Mouse (Mus musculus): ENCODE data around the gene Nbas.

Gene Nbas

GRCm38 (mm10) chr12:13532731-13533365, 263.9 kb downstream of the Nbas start:
- peak; percentile 20 for DNase-seq (ENCODE audit: low read depth, low spot score)
- Histone ChIP-seq H3K27me3 (ENCODE audit: control insufficient read depth, insufficient read depth, low read length, poor library complexity, severe bottlenecking) (no peaks in the 10 kb centered on the region), H3K36me3 (ENCODE audit: control insufficient read depth, insufficient read depth, low read length, poor library complexity, severe bottlenecking) (no peaks in the 10 kb centered on the region)

- no peak for DNase-seq (ENCODE audit: low read depth, low spot score)
- Histone ChIP-seq H3K27me3 (ENCODE audit: control insufficient read depth, insufficient read depth, low read length, poor library complexity, severe bottlenecking) (no peaks in the 10 kb centered on the region), H3K36me3 (ENCODE audit: control insufficient read depth, insufficient read depth, low read length, poor library complexity, severe bottlenecking) (no peaks in the 10 kb centered on the region)
These were observed 270.2 kb downstream of the Nbas start for GRCm38 (mm10) chr12:13539171-13539570.

- DNase-seq (ENCODE audit: low read depth, low spot score): no peak
- H3K36me3 ChIP-seq (ENCODE audit: control insufficient read depth, insufficient read depth, low read length, poor library complexity, severe bottlenecking): no peaks in the 10 kb centered on the region
- no peaks in the 10 kb centered on the region for H3K27me3 ChIP-seq (ENCODE audit: control insufficient read depth, insufficient read depth, low read length, poor library complexity, severe bottlenecking)
These were observed 274.9 kb downstream of the Nbas start for GRCm38 (mm10) chr12:13543806-13544205.

GRCm38 (mm10) chr12:13563646-13564289, 294.8 kb downstream of the Nbas start:
- Histone ChIP-seq H3K36me3 (ENCODE audit: control insufficient read depth, insufficient read depth, low read length, poor library complexity, severe bottlenecking) (peaks cover 3% of the 10 kb centered on the region; the same call in 1 of the 2 replicates), H3K27me3 (ENCODE audit: control insufficient read depth, insufficient read depth, low read length, poor library complexity, severe bottlenecking) (no peaks in the 10 kb centered on the region)
- no peak for DNase-seq (ENCODE audit: low read depth, low spot score)

- H3K27me3 ChIP-seq (ENCODE audit: control insufficient read depth, insufficient read depth, low read length, poor library complexity, severe bottlenecking): no peaks in the 10 kb centered on the region
- peaks cover 3% of the 10 kb centered on the region; the same call in 1 of the 2 replicates for H3K36me3 ChIP-seq (ENCODE audit: control insufficient read depth, insufficient read depth, low read length, poor library complexity, severe bottlenecking)
These were observed 295.4 kb downstream of the Nbas start for GRCm38 (mm10) chr12:13564330-13564729.

GRCm38 (mm10) chr12:13566421-13566820, 297.5 kb downstream of the Nbas start:
- H3K27me3 ChIP-seq (ENCODE audit: control insufficient read depth, insufficient read depth, low read length, poor library complexity, severe bottlenecking): no peaks in the 10 kb centered on the region
- H3K36me3 ChIP-seq (ENCODE audit: control insufficient read depth, insufficient read depth, low read length, poor library complexity, severe bottlenecking): peaks cover 3% of the 10 kb centered on the region; the same call in 1 of the 2 replicates
- DNase-seq (ENCODE audit: low read depth, low spot score): no peak

More at GRCm38 (mm10) chr12:13564330-13564729, 295.4 kb downstream of the Nbas start:
- no peak for DNase-seq (ENCODE audit: low read depth, low spot score)

- DNase-seq (ENCODE audit: low read depth, low spot score): no peak
- H3K27me3 ChIP-seq (ENCODE audit: control insufficient read depth, insufficient read depth, low read length, poor library complexity, severe bottlenecking): no peaks in the 10 kb centered on the region
These were observed 306.2 kb downstream of the Nbas start for GRCm38 (mm10) chr12:13575158-13575557.

GRCm38 (mm10) chr12:13575605-13576600, 307.0 kb downstream of the Nbas start:
- H3K36me3 ChIP-seq (ENCODE audit: control insufficient read depth, insufficient read depth, low read length, poor library complexity, severe bottlenecking): peaks cover 2% of the 10 kb centered on the region; the same call in 1 of the 2 replicates
- no peak for DNase-seq (ENCODE audit: low read depth, low spot score)
- no peaks in the 10 kb centered on the region for H3K27me3 ChIP-seq (ENCODE audit: control insufficient read depth, insufficient read depth, low read length, poor library complexity, severe bottlenecking)

More at GRCm38 (mm10) chr12:13575158-13575557, 306.2 kb downstream of the Nbas start:
- H3K36me3 ChIP-seq (ENCODE audit: control insufficient read depth, insufficient read depth, low read length, poor library complexity, severe bottlenecking): 0 out of 2 replicates have a peak, but pooled peaks cover 2% of the 10 kb centered on the region

- Histone ChIP-seq H3K36me3 (ENCODE audit: control insufficient read depth, insufficient read depth, low read length, poor library complexity, severe bottlenecking) (peaks cover 2% of the 10 kb centered on the region; the same call in 1 of the 2 replicates), H3K27me3 (ENCODE audit: control insufficient read depth, insufficient read depth, low read length, poor library complexity, severe bottlenecking) (no peaks in the 10 kb centered on the region)
- DNase-seq (ENCODE audit: low read depth, low spot score): no peak
These were observed 307.8 kb downstream of the Nbas start for GRCm38 (mm10) chr12:13576761-13577160.

GRCm38 (mm10) chr12:13580796-13581195, 311.9 kb downstream of the Nbas start:
- no peaks in the 10 kb centered on the region for H3K27me3 ChIP-seq (ENCODE audit: control insufficient read depth, insufficient read depth, low read length, poor library complexity, severe bottlenecking)
- no peaks in the 10 kb centered on the region; the same call in 1 of the 2 replicates for H3K36me3 ChIP-seq (ENCODE audit: control insufficient read depth, insufficient read depth, low read length, poor library complexity, severe bottlenecking)
- DNase-seq (ENCODE audit: low read depth, low spot score): no peak

- H3K27me3 ChIP-seq (ENCODE audit: control insufficient read depth, insufficient read depth, low read length, poor library complexity, severe bottlenecking): no peaks in the 10 kb centered on the region
- H3K36me3 ChIP-seq (ENCODE audit: control insufficient read depth, insufficient read depth, low read length, poor library complexity, severe bottlenecking): no peaks in the 10 kb centered on the region; the same call in 1 of the 2 replicates
- no peak for DNase-seq (ENCODE audit: low read depth, low spot score)
These were observed 314.5 kb downstream of the Nbas start for GRCm38 (mm10) chr12:13583386-13583785.

- H3K36me3 ChIP-seq (ENCODE audit: control insufficient read depth, insufficient read depth, low read length, poor library complexity, severe bottlenecking): no peaks in the 10 kb centered on the region; the same call in 1 of the 2 replicates
- DNase-seq (ENCODE audit: low read depth, low spot score): no peak
- no peaks in the 10 kb centered on the region for H3K27me3 ChIP-seq (ENCODE audit: control insufficient read depth, insufficient read depth, low read length, poor library complexity, severe bottlenecking)
These were observed 316.7 kb downstream of the Nbas start for GRCm38 (mm10) chr12:13585527-13586156.

GRCm38 (mm10) chr12:13587675-13588074, 318.7 kb downstream of the Nbas start:
- no peaks in the 10 kb centered on the region for H3K27me3 ChIP-seq (ENCODE audit: control insufficient read depth, insufficient read depth, low read length, poor library complexity, severe bottlenecking)
- no peak for DNase-seq (ENCODE audit: low read depth, low spot score)

GRCm38 (mm10) chr12:13589021-13589420, 320.1 kb downstream of the Nbas start:
- Histone ChIP-seq H3K36me3 (ENCODE audit: control insufficient read depth, insufficient read depth, low read length, poor library complexity, severe bottlenecking) (no peaks in the 10 kb centered on the region; the same call in 1 of the 2 replicates), H3K27me3 (ENCODE audit: control insufficient read depth, insufficient read depth, low read length, poor library complexity, severe bottlenecking) (no peaks in the 10 kb centered on the region)
- no peak for DNase-seq (ENCODE audit: low read depth, low spot score)

More at GRCm38 (mm10) chr12:13587675-13588074, 318.7 kb downstream of the Nbas start:
- no peaks in the 10 kb centered on the region; the same call in 1 of the 2 replicates for H3K36me3 ChIP-seq (ENCODE audit: control insufficient read depth, insufficient read depth, low read length, poor library complexity, severe bottlenecking)

Data from splenic B cell, adult 2 months (primary cell).